Mouse (Mus musculus): ENCODE measurements around the gene Grik5. TPM values are rescaled to one million over a fixed set of nuclear protein-coding genes. Genes with fewer than 3 reads are reported as not detected.

Grik5 gene
- total and polyA plus RNA-seq, 2 experiments from 2014 or later: 15.8 to 106 TPM

- Histone ChIP-seq H3K4me3 (ENCODE audit: low read depth, low read length) (no peak overlapping the region), H3K9me3 (ENCODE audit: low read length) (no peaks in the 10 kb centered on the region), H3K4me2 (ENCODE audit: low read depth) (no peak overlapping the region), H3K27ac (ENCODE audit: low read depth, low read length) (no peak overlapping the region), H3K9ac (no peak overlapping the region), H3K36me3 (ENCODE audit: insufficient read depth) (peaks cover 90% of the 10 kb centered on the region), H3K27me3 (ENCODE audit: insufficient read depth, low read length) (no peaks in the 10 kb centered on the region), H3K4me1 (ENCODE audit: insufficient read depth) (no peaks in the 10 kb centered on the region)
- ATAC-seq (no peak), DNase-seq (no peak)
- 83% methylated on average over 8 of the region's 8 CpGs for WGBS
- no peak for TF ChIP-seq CTCF (IDR thresholded peaks at IDR 0.05; ENCODE audit: low read depth)
Measured at GRCm38 (mm10) chr7:24990478-24990877, 81.7 kb downstream of the Grik5 start.

GRCm38 (mm10) chr7:24987941-24988340 is 84.2 kb downstream of the Grik5 start:
- H3K27ac ChIP-seq (ENCODE audit: low read depth, low read length): no peak overlapping the region
- no peaks in the 10 kb centered on the region for H3K27me3 ChIP-seq (ENCODE audit: insufficient read depth, low read length)
- no peak overlapping the region for H3K4me2 ChIP-seq (ENCODE audit: low read depth)
- no peak for ATAC-seq
- H3K4me3 ChIP-seq (ENCODE audit: low read depth, low read length): no peak overlapping the region
- no peak overlapping the region for H3K9ac ChIP-seq
- WGBS: 90% methylated on average over 14 of the region's 14 CpGs
- no peaks in the 10 kb centered on the region for H3K9me3 ChIP-seq (ENCODE audit: low read length)
- DNase-seq: no peak
- no peak for TF ChIP-seq CTCF (IDR thresholded peaks at IDR 0.05; ENCODE audit: low read depth)
- H3K36me3 ChIP-seq (ENCODE audit: insufficient read depth): peaks cover 88% of the 10 kb centered on the region
- H3K4me1 ChIP-seq (ENCODE audit: insufficient read depth): no peaks in the 10 kb centered on the region

GRCm38 (mm10) chr7:24985799-24986198 is 86.3 kb downstream of the Grik5 start:
- DNase-seq: peak; percentile 40

GRCm38 (mm10) chr7:24984307-24984706 is 87.8 kb downstream of the Grik5 start:
- no peak overlapping the region for H3K4me3 ChIP-seq (ENCODE audit: low read depth, low read length)
- no peaks in the 10 kb centered on the region for H3K9me3 ChIP-seq (ENCODE audit: low read length)
- no peak overlapping the region for H3K27ac ChIP-seq (ENCODE audit: low read depth, low read length)
- DNase-seq (no peak), ATAC-seq (no peak)
- TF ChIP-seq CTCF (IDR thresholded peaks at IDR 0.05; ENCODE audit: low read depth): peak; percentile 35; the same call in 1 of the 2 replicates
- WGBS: 88% methylated on average over 2 of the region's 2 CpGs
- peaks cover 92% of the 10 kb centered on the region for H3K36me3 ChIP-seq (ENCODE audit: insufficient read depth)
- H3K9ac ChIP-seq: no peak overlapping the region
- no peak overlapping the region for H3K4me2 ChIP-seq (ENCODE audit: low read depth)
- no peaks in the 10 kb centered on the region for H3K4me1 ChIP-seq (ENCODE audit: insufficient read depth)
- no peaks in the 10 kb centered on the region for H3K27me3 ChIP-seq (ENCODE audit: insufficient read depth, low read length)

More at GRCm38 (mm10) chr7:24985799-24986198, 86.3 kb downstream of the Grik5 start:
- WGBS: 71% methylated on average over 5 of the region's 5 CpGs
- TF ChIP-seq CTCF (IDR thresholded peaks at IDR 0.05; ENCODE audit: low read depth): peak; percentile 62
- no peak overlapping the region for H3K27ac ChIP-seq (ENCODE audit: low read depth, low read length)
- no peak overlapping the region for H3K9ac ChIP-seq
- no peak overlapping the region for H3K4me2 ChIP-seq (ENCODE audit: low read depth)
- no peaks in the 10 kb centered on the region for H3K4me1 ChIP-seq (ENCODE audit: insufficient read depth)
- H3K27me3 ChIP-seq (ENCODE audit: insufficient read depth, low read length): no peaks in the 10 kb centered on the region
- 0 out of 2 replicates have a peak, but pooled peaks have one; percentile 26 for ATAC-seq
- H3K4me3 ChIP-seq (ENCODE audit: low read depth, low read length): no peak overlapping the region
- H3K9me3 ChIP-seq (ENCODE audit: low read length): no peaks in the 10 kb centered on the region
- peaks cover 92% of the 10 kb centered on the region for H3K36me3 ChIP-seq (ENCODE audit: insufficient read depth)

- no peak overlapping the region for H3K4me2 ChIP-seq (ENCODE audit: low read depth)
- H3K9ac ChIP-seq: no peak overlapping the region
- no peak overlapping the region for H3K27ac ChIP-seq (ENCODE audit: low read depth, low read length)
- H3K27me3 ChIP-seq (ENCODE audit: insufficient read depth, low read length): no peaks in the 10 kb centered on the region
- H3K4me1 ChIP-seq (ENCODE audit: insufficient read depth): no peaks in the 10 kb centered on the region
- ATAC-seq (no peak), DNase-seq (no peak)
- no peaks in the 10 kb centered on the region for H3K9me3 ChIP-seq (ENCODE audit: low read length)
- peaks cover 92% of the 10 kb centered on the region for H3K36me3 ChIP-seq (ENCODE audit: insufficient read depth)
- TF ChIP-seq CTCF (IDR thresholded peaks at IDR 0.05; ENCODE audit: low read depth): no peak
- WGBS: 88% methylated on average over 5 of the region's 5 CpGs
- no peak overlapping the region for H3K4me3 ChIP-seq (ENCODE audit: low read depth, low read length)
Measured at GRCm38 (mm10) chr7:24983396-24983795, 88.8 kb downstream of the Grik5 start.

- Histone ChIP-seq H3K9me3 (ENCODE audit: low read length) (no peaks in the 10 kb centered on the region), H3K27me3 (ENCODE audit: insufficient read depth, low read length) (no peaks in the 10 kb centered on the region), H3K4me2 (ENCODE audit: low read depth) (no peak overlapping the region), H3K4me3 (ENCODE audit: low read depth, low read length) (no peak overlapping the region), H3K27ac (ENCODE audit: low read depth, low read length) (no peak overlapping the region), H3K36me3 (ENCODE audit: insufficient read depth) (peaks cover 78% of the 10 kb centered on the region), H3K4me1 (ENCODE audit: insufficient read depth) (no peaks in the 10 kb centered on the region), H3K9ac (no peak overlapping the region)
- 84% methylated on average over 7 of the region's 7 CpGs for WGBS
- TF ChIP-seq CTCF (IDR thresholded peaks at IDR 0.05; ENCODE audit: low read depth): no peak
- no peak for DNase-seq
- ATAC-seq: no peak
Measured at GRCm38 (mm10) chr7:24980439-24980838, 91.7 kb downstream of the Grik5 start.

- H3K9ac ChIP-seq: no peak overlapping the region
- no peak for DNase-seq
- TF ChIP-seq CTCF (IDR thresholded peaks at IDR 0.05; ENCODE audit: low read depth): no peak
- peaks cover 65% of the 10 kb centered on the region for H3K36me3 ChIP-seq (ENCODE audit: insufficient read depth)
- no peak overlapping the region for H3K4me3 ChIP-seq (ENCODE audit: low read depth, low read length)
- H3K4me2 ChIP-seq (ENCODE audit: low read depth): no peak overlapping the region
- H3K27me3 ChIP-seq (ENCODE audit: insufficient read depth, low read length): no peaks in the 10 kb centered on the region
- H3K4me1 ChIP-seq (ENCODE audit: insufficient read depth): no peaks in the 10 kb centered on the region
- no peaks in the 10 kb centered on the region for H3K9me3 ChIP-seq (ENCODE audit: low read length)
- H3K27ac ChIP-seq (ENCODE audit: low read depth, low read length): no peak overlapping the region
- WGBS: 83% methylated on average over 7 of the region's 7 CpGs
- no peak for ATAC-seq
Measured at GRCm38 (mm10) chr7:24978781-24979180, 93.4 kb downstream of the Grik5 start.

Data from forebrain, postnatal 0 days (tissue).